Mouse (Mus musculus) lung, adult 2 months (tissue): ENCODE data around the gene Intu.

Experiments used
- CTCF ChIP-seq: fragments of 200-500 bp; IDR thresholded peaks from 2 replicates; pipeline ENCODE4 v1.5.1; 2011; ENCODE audit warnings: mild to moderate bottlenecking, low read length, control low read depth; ENCODE audit not compliant: insufficient read depth
- POLR2A ChIP-seq: fragments of 200-500 bp; IDR thresholded peaks from 2 replicates; pipeline ENCODE4 v1.6.1; 2011; ENCODE audit warnings: low read depth, mild to moderate bottlenecking, control low read depth, low read length, borderline replicate concordance; ENCODE audit errors: extremely low read depth

DNA sequence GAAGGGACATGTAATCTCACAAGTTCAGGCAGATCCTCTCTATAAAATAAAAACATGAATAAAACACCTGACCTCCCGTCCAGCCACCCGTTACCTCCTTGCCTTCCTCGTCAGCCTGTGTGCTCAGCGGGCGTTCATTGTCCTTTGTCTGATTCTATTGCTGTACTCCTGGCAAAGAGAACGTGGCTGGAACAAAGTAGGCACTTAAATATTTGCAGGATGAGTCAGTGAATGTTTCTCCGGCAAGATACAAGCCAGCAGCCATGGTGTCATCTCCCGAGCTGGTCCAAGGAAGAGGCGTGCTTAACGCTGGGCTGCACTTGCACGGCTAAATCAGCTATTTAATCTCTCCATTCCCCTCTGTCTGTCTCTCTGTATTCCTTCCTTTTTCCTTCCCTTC, 151.3 kb downstream of the Intu start:
- no peak for TF ChIP-seq CTCF
- TF ChIP-seq POLR2A, result no peak
